7 mouse cellular contexts compared by ENCODE assay signal in genomic region chr12:100717446-100717845, GRCm38 (mm10).
"Had no signal": no experiment of that assay in that cellular context is flagged by ENCODE, and none has a peak within 500 bp of the region (broad histone marks: within the 10 kb centered on the region; RNA-seq: fewer than 3 reads in every experiment).

No protein-coding gene starts in this region.

- DNase-seq: kidney, postnatal 14 days; lung, embryonic 14.5 days; lung, postnatal 10 days; lung, postnatal 4 days; right cerebral cortex, adult 18-20 months; right cerebral cortex, postnatal 25 days; thymus, postnatal 36 days had no signal
